Mouse (Mus musculus): ENCODE data around the gene Cnot10.

The Cnot10 gene

DNA sequence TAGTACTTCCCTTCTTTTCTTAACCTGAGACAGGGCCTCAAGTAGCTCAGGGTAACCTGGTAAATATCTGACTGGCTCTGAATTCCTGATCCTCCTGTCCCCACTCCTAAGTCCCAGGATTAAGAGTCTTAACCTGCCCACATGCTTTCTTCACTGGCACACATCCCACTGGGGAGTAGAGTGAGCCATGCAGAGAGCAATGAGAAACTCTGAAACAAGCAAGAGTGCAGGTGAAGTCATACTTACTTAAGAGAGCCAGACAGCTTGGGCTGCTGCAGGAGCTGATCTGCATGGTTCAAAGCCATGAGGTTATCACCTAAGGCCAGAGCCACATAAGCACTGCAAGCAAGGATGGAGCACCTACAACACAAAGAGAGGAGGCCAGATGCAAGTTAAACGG lies 38.9 kb downstream of the Cnot10 start:
- in situ Hi-C loops (cut with MboI; ENCODE audit: unreplicated experiment in 2 of 2): loop anchor here in 1 of 2 experiments (25.0 kb wide), 1 partner anchor 661 kb away; no protein-coding TSS in a partner anchor

DNA sequence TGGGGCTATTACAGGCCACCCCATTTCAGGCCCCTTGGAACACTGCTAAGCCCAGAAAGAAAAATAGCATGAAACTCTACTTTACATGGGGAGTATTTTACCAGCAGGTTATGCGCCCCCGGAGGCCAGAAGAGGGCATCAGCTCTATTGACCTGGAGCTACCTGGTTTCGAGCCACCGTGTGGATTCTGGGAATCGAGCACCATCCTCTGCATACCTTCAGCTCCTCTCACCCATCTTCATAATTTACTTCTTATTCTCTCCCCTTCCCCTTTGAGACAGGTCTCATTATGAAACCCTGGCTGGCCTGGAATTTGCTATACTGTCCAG lies 55.0 kb downstream of the Cnot10 start:
- in situ Hi-C loops (cut with MboI; ENCODE audit: unreplicated experiment in 2 of 2): loop anchor here (10.0 to 25.0 kb wide), 3 partner anchors 170 to 598 kb away; no protein-coding TSS in a partner anchor

DNA sequence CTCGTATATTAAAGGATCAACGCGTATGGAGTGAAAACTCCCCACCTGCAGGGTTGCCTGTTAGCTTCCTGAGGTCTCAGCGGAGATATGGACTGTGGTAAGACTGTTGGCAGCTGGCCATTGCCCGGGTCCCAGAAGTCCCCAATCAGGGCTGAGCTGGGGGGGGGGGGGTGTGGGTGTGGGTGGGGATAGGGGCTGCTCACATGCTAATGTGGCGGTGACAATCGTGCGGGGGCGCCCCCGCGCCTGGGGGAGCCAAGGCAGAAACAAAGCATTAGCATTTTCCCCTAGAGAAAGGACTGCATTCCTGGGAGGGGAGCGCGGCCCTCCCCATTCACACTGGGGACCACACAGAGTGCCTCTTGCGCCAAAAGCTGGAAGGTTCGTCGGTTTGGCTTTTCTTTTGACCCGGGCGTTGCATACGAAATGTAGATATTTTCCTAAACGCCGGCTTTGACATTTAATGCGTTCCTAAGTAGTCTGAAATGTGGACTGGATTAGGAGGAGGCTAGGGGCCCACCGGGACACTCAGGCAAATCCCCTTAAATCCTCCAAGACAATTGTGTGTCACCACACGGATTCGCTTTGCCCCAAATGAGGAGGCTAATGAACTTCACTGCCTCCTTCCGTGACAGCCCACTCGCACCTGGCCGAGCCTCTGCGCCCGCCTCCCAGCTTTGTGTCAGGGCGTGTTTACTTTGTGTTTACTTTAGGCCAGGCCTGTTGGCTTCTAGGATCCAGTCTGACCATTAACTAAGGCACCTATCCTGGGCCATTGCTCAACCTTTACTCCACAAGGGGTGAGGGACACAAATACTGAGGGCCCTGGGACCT lies 55.6 kb downstream of the Cnot10 start:
- in situ Hi-C loops (cut with MboI; ENCODE audit: unreplicated experiment in 2 of 2): loop anchor here (10.0 to 25.0 kb wide), 3 partner anchors 170 to 597 kb away; no protein-coding TSS in a partner anchor

DNA sequence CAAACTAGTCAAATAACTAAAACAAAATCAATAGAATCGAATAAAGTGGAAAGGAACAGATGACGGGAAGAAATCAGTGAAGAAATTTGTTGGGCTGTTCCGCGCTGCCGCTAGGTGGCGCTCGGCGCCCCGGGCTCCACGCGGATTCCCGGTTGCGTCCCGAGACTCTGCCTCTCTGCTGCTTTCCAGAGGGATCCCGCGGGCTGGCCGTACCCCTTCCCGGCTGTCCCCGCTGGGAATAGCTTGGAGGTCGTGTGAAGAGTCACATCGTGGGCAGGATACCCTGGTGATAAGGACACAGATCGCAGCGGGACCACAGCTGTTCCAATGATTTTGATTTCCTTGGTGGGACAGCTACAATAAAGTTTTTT lies 56.2 kb downstream of the Cnot10 start:
- in situ Hi-C loops (cut with MboI; ENCODE audit: unreplicated experiment in 2 of 2): loop anchor here (10.0 to 25.0 kb wide), 3 partner anchors 169 to 596 kb away; no protein-coding TSS in a partner anchor

DNA sequence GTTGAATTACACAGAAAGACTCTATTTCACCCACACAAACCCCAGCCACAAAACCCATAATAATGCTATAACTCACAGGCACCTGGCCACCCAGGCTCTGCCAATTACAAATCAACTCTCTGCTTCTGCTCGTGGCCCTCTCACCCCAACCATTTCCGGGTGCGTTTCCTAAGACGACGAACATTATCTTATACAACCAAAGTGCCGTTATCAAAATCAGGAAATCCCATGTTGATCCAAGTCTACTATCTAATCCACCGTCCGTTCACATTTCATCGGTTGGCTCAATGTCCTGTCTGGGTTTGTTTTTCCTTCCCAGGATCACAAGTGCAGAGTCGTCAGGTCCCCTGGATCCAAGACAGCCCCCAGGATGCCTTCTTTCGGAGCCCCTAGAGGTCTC lies 61.3 kb downstream of the Cnot10 start:
- in situ Hi-C loops (cut with MboI; ENCODE audit: unreplicated experiment in 2 of 2): loop anchor here in 1 of 2 experiments (25.0 kb wide), 2 partner anchors 266 to 591 kb away; no protein-coding TSS in a partner anchor

DNA sequence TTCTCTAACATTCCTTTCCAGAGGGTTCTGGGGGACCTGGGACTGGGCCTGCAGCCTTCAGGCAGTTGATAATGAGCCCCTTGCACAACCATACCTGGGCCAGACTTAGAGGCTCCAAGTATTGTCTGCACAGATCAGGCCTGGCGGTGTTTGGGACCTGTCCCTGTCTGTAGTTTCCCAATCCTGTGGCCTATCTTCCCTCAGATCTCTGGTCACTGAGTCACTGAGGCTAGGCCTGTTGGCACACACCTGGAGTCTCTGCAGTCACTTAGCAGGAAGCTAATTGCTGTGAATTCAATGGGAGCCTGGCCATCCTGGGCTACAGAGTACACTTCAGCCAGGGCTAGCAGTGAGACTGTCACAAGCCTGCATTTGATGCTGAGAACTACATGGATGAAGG lies 64.0 kb downstream of the Cnot10 start:
- in situ Hi-C loops (cut with MboI; ENCODE audit: unreplicated experiment in 2 of 2): loop anchor here in 1 of 2 experiments (25.0 kb wide), 2 partner anchors 264 to 589 kb away; no protein-coding TSS in a partner anchor

DNA sequence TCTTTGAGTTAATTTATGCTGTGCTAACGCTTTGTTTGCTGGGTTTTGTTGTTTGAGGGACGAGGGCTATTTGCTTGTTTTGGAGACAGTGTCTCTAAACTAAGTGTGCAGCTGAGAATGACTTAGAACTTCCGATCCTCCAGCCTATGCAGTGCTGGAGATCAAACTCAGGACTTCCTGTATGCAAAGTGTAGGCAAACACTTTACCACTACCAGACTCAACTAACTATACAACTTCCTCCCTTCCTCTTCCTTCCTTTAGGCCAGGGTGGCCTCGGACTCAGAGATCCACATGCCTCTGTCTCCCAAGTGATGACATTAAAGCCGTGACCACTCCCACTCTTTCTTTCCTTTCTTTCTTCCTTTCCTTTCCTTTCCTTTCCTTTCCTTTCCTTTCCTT lies 66.5 kb downstream of the Cnot10 start:
- in situ Hi-C loops (cut with MboI; ENCODE audit: unreplicated experiment in 2 of 2): no loop called here

DNA sequence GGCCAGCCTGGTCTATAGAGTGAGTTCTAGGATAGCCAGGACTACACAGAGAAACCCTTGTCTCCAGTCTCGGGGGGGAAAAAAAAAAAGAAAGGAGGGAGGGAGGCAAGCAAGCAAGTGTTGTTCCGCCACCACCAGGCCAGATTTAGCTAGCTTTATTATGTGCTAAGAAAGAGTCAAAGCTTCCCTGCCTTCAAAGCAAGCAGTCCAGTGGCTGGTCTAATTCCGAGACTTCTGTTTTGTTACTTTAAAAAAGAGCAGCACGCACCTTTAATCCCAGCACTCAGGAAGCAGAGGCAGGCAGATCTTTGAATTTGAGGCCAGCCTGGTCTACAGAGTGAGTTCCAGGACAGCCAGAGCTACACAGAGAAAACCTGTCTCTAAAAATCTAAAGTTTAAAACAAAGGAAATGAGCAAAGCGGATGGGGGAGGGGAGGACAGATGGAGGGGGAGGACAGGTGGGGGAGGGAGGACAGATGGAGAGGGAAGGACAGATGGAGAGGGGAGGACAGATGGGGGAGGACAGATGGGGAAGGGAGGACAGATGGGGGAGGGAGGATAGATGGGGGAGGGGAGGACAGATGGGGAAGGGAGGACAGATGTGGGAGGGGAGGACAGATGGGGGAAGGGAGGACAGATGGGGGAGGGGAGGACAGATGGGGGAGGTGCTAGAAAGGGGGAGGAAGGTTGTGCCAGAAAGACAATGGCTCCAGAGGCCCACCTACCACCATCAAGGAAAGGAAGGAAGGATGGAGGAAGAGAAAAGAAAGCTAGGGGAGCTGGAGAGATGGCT lies 71.1 kb downstream of the Cnot10 start:
- in situ Hi-C loops (cut with MboI; ENCODE audit: unreplicated experiment in 2 of 2): no loop called here

DNA sequence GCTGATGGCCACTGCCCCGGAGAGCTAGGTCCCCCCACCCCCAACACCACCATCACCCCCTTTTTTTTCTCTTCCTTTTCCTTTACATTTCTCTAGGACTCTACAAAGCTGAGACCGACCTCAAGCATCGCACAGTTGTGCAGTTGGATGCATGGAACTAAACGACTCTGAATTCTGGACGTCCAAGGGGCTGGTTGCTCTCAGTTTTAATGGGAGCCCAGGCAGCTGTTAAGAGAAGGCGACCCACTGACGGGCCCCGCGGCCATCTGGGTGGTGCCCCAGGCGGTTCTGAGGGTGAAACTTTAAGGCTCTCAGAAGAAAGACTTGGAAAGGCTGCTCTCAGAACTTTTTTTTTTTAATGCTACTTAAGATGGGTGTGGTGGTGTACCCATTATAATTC lies 75.3 kb downstream of the Cnot10 start:
- in situ Hi-C loops (cut with MboI; ENCODE audit: unreplicated experiment in 2 of 2): no loop called here

DNA sequence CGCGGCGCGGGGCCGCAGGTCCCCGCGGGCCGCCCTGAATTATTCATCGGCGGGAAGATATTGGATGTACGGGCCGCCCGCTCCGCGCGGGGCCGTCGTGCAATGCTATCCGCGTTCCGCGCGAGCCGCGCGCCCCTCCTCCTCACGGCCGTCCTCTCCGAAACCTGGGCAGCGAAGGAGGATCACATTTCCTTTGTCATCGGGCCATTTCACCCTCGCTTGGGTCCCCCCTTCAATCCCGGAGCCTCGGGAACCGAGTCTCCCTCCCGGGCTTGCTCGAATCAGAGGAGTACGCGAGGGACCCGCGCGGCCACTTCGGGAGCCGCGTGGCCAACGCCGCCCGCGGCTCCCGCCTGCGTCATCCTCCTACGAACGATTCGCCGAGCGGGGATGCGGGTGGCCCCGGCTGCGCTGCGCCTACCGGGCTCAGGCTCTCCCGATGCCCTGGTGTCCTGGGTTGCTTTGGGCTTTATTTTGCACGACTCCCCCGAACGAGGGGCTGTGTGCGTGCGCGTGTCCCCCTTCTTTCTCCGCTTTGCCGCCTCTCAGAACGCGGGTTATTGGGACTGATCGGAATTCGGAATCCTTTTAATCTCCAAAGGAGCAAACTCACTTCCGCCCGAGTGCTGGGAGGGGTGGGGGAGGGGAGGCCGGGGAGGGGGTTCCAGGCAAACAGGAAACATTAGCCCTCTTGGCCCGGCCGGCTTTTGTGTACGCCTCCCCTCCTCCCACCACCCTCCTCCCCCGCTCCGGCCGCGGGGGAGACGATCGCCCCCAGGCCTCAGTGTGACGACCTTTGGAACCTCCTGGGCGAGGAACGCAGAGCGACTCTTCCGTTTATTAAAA lies 76.0 kb downstream of the Cnot10 start, which contains the start of gene Trim71:
Trim71 (minus strand) TSS at position 609 of the 846 bp plus-strand sequence.
- in situ Hi-C loops (cut with MboI; ENCODE audit: unreplicated experiment in 2 of 2): no loop called here

DNA sequence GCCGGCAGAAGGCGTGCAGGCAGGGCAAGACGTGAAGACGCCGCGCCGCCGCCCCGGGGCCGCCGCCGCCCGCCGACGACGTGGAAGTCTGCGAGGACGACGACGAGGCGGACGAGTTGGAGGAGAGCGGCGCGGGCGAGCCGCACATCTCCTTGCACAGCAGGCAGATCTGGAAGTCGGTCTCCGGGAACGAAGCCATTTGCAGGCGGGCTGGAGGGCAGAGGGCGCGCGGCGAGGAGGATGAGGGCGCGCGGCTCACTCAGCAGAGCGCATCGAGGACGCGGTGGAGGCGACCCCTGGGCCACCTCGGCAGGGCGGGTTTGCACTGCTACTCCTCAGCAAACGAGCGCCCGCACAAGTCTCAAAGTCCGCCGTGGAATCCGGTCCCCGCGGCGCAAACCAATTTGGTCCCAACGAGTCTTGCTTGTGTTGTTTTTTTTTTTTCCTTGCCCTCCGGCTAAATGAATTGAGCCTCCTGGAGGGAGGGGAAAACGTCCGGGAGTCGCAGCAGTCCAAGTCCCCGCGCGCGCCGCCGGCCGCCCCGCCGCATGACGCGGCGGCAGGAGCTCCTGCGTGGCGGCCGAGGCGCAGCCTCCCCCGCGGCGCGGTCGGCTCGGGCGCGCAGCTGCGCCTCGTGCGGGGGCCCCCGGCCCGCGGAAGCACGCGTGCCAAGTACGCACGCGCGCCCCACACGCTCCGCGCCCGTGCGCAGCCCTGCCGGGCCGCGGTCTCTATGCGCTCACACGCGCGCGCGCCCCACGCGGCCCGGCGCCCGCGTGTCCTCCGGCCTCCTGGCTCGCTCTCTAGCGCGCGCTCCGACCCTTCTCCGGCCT lies 76.8 kb downstream of the Cnot10 start:
- in situ Hi-C loops (cut with MboI; ENCODE audit: unreplicated experiment in 2 of 2): no loop called here

DNA sequence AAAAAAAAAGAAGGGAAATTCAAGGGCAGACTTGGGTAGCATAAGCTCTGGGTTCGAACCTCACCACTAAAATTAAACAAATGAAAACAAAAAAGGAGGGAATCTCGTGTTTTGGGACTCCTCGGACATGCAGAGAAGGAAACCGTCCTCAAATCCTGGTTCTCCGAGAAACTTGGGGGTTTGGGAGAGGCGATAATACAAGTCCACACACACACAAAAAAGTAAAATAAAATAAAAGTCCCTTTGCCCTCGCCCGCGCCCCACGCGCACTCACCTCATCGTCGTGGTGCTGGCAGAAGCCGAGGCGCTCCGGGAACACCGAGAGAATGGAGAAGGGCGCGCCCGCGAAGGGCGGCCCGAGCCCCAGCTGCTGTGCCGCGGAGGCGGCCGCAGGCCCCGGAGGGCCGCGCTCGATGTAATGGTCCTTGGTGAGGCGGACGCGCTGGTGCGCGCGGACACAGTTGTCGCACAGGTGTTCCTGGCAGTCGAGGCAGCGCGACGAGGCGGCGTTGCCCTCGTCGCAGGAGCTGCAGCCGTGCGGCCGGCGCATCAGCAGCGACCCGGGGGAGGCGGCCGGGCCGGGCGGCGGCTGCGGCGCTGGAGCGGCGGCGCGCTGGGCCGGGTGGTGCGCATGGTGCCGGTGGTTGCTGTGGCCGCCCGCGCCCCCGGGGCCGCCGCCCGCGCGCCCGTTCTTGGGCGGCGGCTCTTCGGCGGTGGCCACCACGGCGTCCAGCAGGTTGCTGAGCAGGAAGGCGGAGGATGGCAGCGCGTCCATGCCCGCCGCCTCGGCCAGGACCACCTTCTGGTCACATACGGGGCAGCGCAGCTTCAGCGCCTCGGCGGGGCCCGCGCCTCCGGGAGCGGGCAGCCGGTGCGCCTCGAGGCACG lies 77.7 kb downstream of the Cnot10 start:
- in situ Hi-C loops (cut with MboI; ENCODE audit: unreplicated experiment in 2 of 2): no loop called here

DNA sequence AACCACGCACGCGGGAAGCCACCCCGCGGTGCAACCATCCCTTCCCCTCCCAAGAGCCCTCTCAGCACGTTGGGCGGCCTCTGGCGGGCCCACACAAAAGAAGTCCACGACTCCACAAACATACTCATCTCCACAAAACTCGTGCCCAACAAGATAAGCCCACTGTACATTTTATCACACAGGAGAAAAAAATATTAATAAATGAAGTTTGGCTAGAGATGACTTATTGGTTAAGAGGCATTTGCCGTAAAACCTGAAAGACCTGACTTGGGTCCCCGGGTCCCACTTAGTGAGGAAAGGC lies 78.4 kb downstream of the Cnot10 start:
- in situ Hi-C loops (cut with MboI; ENCODE audit: unreplicated experiment in 2 of 2): no loop called here

DNA sequence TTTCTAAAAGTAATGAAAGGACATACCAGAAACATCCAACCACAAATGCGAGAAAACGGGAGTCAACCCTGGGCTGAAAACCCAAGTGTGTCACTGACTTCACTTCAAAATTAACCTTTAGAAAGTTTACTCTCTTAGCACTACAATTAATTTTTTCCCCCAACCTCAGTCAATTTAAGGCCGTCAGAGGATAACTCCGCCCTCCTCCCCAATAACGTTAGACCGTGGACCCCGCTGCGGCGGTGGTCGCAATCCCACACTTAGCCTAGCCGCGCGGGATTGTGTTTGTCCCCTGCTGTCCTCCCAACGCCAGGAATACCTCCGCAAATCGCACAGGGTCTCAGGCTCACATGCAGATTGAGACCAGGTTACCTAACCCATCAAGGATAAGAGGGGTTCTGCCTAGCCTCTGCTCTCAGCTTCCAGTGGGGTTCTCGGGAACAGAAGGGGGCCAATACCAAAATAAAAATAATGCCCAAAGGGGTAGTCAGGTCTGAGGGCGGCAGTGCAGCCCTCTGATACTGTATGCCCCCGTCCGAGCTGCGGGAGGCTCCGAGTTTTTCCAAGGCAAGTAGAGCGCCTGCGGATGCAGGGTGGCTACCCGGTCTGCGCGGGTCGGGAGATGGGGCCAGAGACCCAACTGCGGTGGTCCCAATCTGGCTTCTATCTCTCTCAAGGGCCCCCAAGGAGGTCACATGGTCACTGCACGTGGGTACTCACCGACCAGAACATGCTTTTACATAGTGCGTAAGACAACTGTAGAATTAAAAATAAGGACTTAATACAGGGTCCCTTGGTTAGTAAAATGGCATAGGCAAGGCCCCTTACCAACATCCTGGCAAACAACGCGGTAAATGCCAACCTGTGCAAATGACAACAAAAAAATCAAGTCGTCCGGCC lies 79.0 kb downstream of the Cnot10 start:
- in situ Hi-C loops (cut with MboI; ENCODE audit: unreplicated experiment in 2 of 2): no loop called here

DNA sequence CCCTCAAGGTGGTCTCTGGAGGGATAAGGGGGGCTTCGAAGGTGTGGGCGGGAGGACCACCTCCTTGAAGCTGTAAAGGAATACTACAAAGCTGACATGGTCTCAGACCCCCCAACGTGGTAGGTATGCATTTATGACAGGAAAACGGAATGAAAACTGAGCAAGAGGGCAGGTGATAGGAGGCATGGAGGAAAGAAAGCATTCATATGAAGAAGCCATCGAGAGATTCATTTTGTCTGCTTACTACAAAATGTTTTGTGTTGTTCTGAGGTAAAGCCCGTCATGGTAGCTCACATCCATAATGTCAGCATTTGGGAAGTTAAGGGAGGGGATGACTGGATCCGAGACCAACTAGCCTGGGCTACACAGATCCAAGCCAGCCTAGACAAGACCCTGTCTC lies 79.8 kb downstream of the Cnot10 start:
- in situ Hi-C loops (cut with MboI; ENCODE audit: unreplicated experiment in 2 of 2): no loop called here

DNA sequence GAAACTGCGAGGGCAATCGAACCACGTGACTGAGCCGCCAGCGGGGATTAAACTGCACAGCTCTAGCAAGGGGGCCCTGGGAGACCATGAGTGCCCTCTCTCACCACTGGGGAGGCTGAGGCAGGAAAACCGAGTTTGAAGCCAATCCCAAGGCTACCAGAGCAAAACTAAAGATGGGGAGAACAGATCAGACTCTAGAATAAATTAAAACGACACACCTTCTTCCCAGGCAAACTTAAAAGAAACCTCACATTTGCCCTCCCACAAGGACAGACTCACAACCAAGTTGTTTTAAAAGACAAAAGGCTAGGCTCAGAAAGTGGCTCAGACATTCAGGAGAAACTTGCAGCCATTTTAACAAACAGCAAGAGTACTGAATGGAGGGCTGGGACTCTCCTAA lies 82.9 kb downstream of the Cnot10 start:
- in situ Hi-C loops (cut with MboI; ENCODE audit: unreplicated experiment in 2 of 2): no loop called here

DNA sequence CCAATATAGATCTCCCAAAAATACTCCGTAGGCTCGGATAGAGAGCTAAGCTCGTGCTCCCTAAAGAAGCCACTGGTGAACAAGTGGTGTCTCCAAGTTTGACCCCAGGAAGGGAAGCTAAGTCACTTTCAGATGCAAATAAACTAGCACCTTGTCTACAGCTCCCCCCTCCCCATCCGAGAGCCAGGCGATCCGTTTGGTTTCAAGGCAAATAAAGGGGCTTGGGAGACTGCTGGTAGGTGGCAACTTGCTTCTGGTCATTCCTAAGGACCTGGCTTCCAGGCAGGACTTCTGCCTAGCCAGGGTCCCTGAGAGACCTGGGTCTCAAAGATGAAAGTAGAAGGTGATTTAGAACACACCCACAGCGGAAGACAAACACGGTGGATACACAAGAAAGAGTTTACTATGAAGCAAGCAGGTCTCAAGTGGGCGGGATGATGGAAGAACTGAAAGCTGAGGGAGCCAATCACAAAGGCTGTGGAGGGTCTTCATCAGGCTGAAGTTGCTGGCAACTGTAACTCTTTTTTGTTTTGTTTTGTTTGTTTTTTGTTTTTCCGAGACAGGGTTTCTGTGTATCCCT lies 83.6 kb downstream of the Cnot10 start:
- in situ Hi-C loops (cut with MboI; ENCODE audit: unreplicated experiment in 2 of 2): no loop called here

All from v-Abl transformed pro-B cells (cell line).